Mouse (Mus musculus) brain, adult 2 months (tissue): ENCODE data around the gene Gfod2.

Experiments used
- DNase-seq: peaks from one replicate; pipeline ENCODE4 v3.0.0; 2011; ENCODE audit warnings: low read depth, low spot score

Gene Gfod2

DNA sequence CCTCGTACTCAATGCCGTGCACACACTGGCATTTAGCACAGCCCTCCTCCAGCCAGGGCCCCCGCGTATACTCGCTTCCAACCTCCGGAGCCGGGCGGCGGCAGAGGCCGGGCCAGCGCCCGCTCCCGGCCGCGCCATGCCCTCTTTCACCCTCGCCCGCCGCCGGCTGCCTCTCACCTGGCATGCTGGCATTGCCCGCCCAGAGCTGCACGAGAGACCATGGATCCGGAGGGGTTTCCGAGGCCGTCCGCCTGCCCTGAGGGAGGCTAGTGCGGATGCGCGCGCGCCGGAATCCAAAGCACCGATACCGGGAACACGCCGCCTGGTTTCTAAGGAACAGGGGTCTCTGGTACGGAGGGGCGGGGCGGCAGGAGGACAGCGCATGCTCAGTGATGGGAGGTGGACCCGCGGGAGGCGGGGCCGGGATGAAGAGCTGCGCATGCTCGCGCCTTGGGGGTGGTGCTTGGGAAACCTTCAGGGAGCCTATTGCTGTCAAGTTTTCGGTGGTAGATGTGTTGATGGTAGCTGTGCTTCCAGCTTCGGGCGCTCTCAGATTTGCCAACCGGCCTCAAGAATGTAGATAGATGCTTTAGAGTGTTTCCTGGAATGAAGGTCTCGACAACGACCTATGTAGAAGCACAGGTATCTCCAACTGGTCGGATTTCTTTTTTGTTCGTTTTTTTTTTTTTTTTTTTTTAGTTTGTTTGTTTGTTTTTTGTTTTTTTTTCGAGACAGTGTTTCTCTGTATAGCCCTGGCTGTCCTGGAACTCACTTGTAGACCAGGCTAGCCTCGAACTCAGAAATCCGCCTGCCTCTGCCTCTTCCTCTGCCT lies at the start of gene Gfod2:
TSS of gene Gfod2 (minus strand) at position 388 of the 832 bp plus-strand sequence.
- DNase-seq, result peak; percentile 96

DNA sequence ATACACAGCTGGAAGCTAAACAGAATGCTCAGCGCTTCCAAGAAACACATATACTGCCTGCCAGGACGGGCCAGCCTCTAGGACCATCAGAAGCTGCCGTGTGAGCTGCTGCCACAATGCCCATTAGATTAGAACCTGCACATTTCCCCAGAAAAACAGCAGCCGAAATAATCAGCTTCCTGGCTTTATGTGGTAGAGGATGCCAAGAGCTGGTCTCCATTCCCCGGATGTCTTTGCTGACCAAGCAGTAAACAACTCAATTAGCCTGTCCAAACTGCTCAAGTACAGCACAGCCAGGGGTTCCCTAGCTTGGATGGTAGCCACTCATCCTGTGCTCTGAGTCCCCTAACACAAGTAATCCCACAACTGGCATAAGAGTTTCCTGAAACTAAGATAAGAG lies 49.3 kb upstream of the Gfod2 start:
- DNase-seq, result peak; percentile 24

DNA sequence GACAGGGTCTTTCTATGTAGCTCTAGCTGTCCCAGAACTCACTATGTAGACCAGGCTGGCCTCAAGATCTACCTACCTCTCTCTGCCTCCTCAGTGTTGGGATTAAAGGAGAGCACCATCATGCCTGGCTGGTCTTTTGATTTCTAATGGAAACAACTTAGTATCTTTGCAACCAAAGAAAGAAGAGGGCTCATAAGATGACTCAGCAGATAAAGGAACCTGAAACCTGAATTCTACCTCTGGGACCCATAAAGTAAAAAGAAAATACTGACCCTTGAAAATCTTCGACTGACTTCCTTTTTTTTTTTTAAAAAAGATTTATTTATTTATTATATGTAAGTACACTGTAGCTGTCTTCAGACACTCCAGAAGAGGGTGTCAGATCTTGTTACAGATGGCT lies 47.5 kb upstream of the Gfod2 start:
- no peak for DNase-seq

DNA sequence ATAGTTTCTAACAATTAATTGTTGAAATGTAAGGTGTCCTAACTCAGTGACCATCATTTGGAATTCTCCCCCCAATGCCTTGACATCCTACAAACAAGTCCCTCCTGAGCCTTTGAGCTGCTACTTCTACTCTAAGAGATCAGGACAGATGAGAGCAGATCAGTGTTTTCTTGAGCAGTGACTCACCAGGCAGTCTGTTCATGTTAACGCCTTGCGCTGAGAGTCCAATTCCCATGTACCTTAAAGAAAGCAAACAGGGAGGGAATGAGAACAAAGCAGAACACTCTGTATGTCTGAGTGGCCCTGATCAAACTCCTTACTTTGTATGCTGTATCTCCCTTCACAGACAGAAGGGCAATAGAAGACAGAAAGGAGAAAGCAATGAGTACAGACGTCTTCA lies 46.9 kb upstream of the Gfod2 start:
- peak; percentile 56 for DNase-seq

DNA sequence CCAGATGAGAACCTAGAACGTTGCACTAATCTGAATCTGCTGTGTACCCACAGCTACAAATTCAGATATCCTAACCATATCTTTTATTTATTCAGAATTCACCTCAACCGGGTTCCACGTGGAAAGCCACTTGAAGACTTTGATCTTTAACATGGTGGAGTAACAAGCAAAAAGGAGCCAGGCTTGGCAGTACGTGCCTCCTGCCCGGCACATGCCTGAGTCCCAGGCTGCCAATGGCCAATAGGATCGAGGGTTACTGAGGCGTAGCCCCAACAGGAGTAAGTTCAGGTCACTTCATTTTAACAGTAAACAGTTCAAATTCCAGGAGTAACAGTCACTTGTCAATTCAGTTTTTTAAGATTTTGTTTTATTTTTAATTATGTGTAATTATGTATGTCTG lies 46.3 kb upstream of the Gfod2 start:
- DNase-seq, result no peak

DNA sequence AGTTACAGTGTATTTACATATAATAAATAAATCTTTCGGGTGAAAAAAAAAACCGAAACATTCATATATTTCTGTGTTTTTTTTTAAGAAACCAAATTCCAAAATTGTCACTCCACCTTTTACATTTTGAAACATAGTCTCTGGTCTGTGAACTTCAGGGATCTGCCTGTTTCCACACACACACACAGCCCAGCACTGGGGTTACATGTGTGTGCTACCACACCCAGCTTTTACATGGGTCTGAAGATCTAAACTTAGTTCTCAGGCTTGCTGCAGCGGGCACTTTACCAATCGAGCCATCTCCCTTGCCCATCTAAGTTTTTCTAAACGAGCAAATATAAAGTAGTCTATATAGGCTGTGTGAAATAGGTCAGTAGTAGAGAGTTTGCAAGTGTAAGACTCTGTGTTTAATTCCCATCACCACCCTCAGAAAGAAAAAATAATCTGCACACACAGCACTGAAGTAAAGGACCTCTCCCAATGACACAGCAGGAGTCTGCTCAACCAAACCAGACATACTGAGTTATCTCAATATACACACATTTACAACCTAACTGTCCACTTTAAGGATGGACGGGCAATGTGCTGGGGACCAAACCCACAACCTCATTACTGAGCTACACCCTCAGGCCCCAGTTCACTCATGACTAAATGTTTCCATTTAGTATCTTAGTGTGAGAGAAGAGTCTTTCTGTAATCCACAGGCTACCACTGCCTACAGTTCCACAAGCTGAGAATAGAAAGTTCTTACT lies 42.9 kb upstream of the Gfod2 start:
- no peak for DNase-seq

DNA sequence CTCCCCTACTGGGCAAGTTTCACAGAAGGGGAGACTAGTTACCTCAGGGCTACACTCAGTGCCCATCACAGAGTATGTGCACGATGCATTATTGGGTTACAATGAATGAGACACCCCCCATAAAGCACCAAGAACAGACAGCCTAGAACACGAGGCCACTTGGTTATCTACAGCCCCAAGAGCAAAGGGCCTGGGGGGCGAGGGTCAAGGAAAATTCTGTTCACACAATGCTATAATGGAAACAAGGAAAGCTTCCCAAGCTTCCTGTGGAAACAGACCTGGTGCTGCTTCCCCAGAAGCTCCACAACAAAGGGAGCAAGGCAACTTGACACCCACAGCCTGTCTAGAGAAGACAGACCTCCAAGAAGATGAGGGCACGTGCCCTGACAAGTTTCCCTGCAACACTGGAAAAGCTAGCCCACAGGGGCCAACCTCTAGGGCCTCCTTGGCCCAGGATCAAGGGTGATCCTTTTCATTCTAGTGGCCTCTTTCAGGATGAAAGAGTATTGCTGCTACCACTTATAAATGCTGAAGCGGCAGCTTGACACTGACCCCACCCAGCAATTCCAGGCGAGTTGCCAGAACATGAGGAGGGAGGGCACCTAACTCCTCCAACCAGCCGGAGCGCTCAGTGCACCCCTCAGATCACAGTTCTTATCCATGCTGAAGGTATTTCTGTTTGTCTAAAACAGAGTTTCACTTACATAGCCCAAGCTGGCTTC lies 40.8 kb upstream of the Gfod2 start:
- DNase-seq, result peak; percentile 79

DNA sequence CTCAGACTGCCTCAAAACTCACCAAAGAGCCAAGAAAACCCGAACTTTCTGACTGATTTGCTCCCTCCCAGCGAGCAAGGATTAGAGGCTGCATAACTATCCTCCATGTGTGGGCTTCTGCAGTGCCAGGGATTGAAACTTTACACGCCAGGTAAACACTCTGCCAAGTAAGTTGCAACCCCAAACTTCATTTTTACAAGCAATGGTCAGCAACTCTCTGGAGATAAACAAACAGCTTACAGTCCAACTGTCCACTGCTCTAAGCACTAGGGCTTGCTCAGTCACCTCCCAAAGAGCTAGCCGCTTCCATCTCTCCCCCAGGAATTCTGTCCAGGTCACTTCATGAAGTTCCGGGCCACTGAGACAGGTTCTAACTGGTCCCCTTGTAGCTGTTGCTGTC lies 39.9 kb upstream of the Gfod2 start:
- no peak for DNase-seq

DNA sequence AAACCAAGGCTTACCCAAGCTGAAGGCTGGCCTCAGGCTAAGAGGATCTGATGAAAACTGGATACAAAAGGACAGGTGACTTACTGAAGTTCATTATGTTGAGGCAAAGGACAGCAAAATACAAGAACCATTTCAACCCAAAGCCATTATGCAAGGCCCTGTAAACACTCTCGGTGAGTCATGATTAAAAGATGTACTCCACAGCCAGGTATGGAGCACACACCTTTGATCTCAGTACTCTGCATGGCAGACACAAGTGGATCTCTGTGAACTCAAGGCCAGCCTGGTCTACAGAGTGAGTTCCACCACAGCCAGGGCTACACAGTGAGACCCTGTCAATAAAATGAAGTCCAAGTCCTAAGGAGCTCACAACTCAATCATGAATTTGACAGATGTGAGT lies 37.3 kb upstream of the Gfod2 start:
- DNase-seq, result no peak

DNA sequence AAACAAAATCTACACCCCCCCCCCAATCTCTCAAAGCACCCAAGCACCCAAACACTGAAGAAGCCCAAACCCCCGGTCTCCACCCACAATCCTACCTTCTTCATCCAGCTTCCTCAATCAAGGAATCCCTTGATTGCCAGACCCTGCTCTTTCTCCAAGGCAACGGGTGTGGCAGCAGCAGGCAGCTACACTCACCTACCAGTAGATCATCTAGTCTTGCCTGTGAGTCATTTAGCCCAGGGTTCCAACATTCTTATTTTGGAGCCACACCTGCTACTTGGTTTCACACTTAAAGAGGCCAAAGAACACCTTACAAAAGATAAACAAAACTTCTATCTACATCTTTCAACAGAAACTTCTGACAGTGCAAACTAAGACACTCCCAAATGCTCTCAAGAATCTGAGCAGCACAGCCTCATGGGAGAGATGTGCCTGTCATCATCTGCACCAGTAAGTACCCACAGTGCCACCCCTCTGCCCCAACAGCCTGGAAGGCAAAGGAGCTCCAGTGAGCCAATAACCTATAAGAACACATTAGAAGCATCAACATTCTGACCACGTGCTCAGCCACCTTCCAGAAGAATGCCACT lies 35.6 kb upstream of the Gfod2 start:
- DNase-seq, result no peak

DNA sequence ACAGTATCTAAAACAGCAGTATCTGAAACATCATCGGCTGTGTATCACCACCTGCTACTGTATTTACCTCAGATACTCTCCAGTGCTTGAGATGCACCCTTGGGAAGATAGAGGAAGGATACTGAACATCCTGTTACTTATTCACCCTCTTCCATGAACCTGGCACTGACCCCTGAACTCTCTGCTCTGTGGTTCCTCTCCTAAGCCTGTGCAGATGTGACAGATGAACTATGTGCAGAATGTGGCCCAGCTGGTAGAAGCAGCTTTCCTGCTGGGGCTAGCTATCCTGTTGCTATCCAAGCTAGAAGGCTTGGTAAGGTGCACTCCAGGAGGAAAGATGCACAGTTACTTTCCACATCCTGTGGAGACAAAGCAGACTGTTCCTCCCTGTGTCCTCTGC lies 34.9 kb upstream of the Gfod2 start:
- no peak for DNase-seq

DNA sequence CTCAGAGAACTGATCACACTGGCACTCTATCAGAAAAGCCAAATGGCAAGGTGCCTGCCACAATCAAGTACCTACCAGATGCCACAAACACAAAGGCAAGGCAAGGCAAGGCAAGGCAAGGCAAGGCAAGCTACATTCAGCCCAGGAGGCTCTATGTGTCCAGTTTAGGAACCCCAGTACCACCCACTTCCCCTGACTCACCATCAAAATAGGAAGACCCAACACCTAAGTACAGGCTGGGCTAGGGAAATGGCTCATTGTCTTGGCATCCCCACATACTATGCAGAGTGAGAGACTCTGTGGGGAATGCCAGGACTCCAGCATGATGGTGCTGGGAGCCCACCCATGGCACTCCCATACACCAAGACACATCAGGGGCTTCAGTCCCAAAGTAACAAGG lies 31.2 kb upstream of the Gfod2 start:
- no peak for DNase-seq

DNA sequence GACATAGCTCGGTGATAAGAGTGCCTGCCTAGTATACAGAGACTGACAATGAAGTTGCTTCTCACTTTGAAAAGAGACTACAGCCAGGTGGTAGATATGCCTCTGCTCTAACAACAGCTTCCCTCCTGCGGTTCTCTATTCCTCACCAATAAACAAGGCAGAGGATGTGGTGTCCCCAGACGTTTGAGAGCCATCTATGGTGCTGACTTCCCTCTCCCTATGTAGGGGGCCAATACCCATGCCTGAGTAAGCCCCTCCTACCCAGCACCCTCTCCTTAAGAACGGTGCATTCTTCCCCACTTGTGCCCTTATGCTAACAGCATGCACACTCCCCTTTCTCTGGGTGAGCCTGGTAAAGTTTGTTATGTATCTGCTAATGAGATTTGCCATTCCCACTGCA lies 30.5 kb upstream of the Gfod2 start:
- no peak for DNase-seq

DNA sequence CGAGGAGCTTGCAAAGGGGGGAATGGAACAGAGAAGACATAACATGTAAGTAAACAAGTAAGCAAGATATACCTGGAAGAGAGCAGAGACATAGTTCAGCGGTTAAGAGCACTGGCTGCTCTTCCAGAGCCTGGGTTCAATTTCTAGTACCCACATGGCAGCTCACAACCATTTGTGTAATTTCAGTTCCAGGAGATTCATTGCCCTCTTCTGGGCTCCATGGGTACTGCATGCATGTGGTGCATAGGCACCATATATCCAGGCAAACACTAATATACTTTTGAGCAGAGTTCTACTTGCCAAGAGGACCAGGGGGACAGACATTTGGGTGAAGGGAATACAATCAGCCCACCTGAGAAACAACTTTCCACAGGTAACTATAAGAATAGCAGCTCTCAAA lies 29.8 kb upstream of the Gfod2 start:
- peak; percentile 39 for DNase-seq

DNA sequence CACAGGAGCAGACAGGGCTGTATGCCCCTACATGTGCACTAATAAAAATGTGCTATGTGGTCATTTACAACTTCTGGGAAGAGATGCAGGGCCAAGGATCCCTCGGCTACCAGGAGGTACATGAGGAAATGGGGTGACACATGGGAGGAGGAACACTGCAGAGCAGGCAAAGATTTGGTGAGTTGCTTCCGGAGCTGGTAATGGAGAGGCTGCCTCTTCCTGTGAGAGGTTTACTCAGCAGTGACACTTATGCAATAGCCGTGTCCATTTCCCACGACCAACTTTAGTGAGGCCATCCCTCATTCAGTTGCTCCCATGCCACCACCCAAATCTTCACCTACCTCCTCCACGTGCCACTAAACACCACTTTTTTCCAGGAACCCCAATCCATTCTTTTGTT lies 21.8 kb upstream of the Gfod2 start:
- no peak for DNase-seq

DNA sequence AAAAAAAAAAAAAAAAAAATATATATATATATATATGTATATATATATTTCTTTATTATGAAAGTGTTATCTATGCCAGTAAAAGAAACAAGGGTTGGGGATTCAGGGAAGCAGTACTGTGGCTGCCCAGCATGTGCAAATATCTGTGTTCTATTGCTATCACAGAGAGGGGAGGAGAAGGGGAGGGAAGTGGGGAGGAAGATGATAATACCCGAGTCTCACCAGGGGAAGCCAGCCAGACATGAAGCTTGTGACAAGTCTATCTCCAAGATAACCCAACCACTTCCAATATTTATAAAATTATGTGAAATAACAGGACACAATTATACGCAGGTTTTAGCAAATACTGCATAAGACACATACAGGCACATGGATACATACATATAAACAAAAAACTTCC lies 19.4 kb upstream of the Gfod2 start:
- DNase-seq, result no peak

DNA sequence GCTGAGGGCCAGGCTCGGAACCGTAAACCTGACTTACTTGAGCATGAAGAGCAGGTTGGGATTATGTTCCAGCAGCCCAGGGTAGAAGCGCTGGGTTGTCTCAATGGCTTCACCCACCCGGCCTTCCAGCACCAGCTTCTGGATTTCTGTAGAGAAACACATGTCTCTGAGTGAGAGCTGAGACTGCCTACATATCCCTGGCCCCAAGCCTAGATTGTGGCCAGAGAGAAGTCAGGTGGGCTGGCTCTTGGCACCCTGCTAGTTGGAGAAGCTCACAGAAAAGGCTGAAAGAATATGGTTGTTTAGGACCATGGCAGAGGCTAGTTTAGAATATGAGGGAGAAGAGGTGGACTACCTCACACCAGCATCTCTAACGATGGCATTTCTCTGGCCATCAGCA lies 16.0 kb upstream of the Gfod2 start:
- DNase-seq, result peak; percentile 69

DNA sequence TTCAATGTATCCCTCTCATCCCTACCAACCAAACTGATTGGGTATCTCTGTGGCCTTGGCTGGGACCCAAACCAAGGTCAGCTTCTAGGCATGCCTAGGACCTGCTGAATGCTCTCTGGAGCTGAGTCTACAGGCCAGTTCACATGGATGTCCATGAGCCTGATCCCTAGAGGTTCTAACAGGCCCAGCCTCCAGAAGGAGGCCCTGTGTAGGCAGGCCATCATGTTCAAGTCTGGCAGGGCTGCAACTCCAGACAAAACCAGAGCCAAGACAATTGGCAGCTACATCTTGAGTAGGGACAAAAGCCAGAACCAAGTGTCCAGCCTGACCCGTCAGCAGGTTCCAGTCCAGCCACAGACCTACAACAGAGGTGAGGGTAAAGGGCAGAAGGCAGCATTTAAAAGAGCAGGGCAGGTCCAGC lies 15.0 kb upstream of the Gfod2 start:
- DNase-seq, result peak; percentile 61

DNA sequence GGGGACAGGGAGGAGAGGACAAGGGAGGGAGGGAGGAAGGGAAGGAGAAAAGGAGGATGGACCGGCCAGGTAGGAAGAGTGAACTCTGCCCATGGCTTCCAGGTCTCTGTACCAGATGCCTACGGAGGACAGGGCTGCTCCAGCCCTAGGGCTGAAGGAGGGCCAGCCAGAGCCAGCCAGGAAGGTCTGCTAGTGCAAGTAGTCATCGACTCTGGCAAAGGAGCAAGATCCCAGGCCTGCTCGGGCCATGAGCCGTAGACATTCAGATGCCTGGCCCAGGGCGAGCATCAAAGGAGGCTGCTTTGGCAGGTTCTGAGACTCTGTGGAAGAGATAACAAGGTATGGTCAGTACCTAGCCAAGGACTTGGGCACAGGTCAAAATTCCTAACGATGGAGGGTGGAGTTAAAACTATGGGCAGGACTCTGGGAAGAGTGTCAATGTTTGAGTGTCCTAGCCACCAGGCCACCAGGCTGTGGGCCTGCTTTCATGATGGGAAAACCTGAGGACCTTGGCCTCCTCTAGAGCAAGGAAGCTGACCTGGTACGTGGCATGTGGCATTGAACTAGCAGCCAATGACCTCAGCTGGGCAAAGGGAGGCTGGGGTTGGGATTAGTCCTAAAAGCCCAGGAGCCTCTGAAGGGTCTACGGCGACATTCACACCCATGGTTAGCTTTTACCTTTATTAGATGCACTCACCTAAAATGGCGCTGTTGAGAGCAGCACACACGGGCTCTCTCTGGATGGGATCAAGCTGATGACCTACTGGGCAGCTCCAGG lies 13.1 kb upstream of the Gfod2 start:
- DNase-seq, result no peak

DNA sequence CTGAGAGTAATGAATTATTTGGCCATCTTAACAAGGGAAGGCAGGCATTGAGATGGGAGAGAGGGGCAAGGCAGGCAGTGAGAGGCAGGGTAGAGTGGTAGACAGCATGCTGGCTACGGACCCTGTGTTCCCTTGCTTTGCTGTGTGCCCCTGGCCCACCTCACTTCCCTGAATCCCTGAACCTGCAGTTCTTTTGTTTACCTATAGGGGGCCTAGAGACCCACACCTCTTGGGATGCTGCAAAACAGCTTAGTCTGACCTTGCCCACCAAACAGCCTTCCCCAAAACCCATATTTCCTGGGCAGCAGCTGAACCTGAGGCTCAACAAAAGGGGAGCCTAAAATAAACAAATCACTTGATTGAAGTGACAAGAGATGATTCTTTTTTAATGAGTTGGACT lies 12.1 kb upstream of the Gfod2 start:
- no peak for DNase-seq
